Mouse (Mus musculus) CD4-positive, CD25-positive, alpha-beta regulatory T cell, adult 2 months (primary cell): ENCODE data around the gene Spic.

Source experiments
- DNase-seq: peaks from one replicate; pipeline ENCODE4 v3.0.0-alpha.2; 2012; ENCODE audit warnings: low read depth, low spot score

The Spic gene

GRCm38 (mm10) chr10:88645448-88645847 lies 39.4 kb downstream of the Spic start:
- DNase-seq = no peak

GRCm38 (mm10) chr10:88631330-88631953 lies 53.4 kb downstream of the Spic start:
- no peak for DNase-seq

GRCm38 (mm10) chr10:88630663-88631329 lies 54.0 kb downstream of the Spic start:
- DNase-seq = no peak

GRCm38 (mm10) chr10:88627052-88627451 lies 57.8 kb downstream of the Spic start:
- no peak for DNase-seq

GRCm38 (mm10) chr10:88626176-88626575 lies 58.6 kb downstream of the Spic start:
- DNase-seq = no peak
